Mouse (Mus musculus) liver, embryonic 13.5 days (tissue): ENCODE measurements at regions not wholly inside any gene's neighbourhood (a gene's known extent, or its start where the extent isn't known, plus 50 kb on each side); places are given as distances from the start of the nearest gene placed in this dataset.

Experiments used
- ATAC-seq: fragments of 200-750 bp; cut with Nextera tagmentation; 2 replicates; pipeline ENCODE4 v1.8.0; 2017; ENCODE audit warnings: low read depth, mild to moderate bottlenecking, moderate number of reproducible peaks, moderate library complexity
- DNase-seq: peaks from one replicate; pipeline ENCODE4 v3.0.0; 2022
- H3K27ac ChIP-seq: fragments of 300-500 bp; sonication (generic); 2 replicates; pipeline ENCODE4 v1.5.1; 2015; ENCODE audit warnings: moderate library complexity, mild to moderate bottlenecking, inconsistent platforms
- H3K27me3 ChIP-seq: fragments of 300-500 bp; sonication (generic); 2 replicates; pipeline ENCODE4 v1.6.1; 2015; ENCODE audit warnings: mild to moderate bottlenecking, inconsistent platforms
- H3K36me3 ChIP-seq: fragments of 300-500 bp; sonication (generic); 2 replicates; pipeline ENCODE4 v1.6.1; 2015; ENCODE audit warnings: mild to moderate bottlenecking, inconsistent platforms
- H3K4me1 ChIP-seq: fragments of 300-500 bp; sonication (generic); replicated peaks from 2 replicates; pipeline ENCODE4 v1.6.1; 2015; ENCODE audit warnings: inconsistent platforms
- H3K4me2 ChIP-seq: fragments of 300-500 bp; sonication (generic); 2 replicates; pipeline ENCODE4 v1.6.1; 2015; ENCODE audit warnings: inconsistent platforms, mild to moderate bottlenecking, moderate library complexity
- H3K4me3 ChIP-seq: fragments of 300-500 bp; sonication (generic); replicated peaks from 2 replicates; pipeline ENCODE4 v1.5.1; 2015; ENCODE audit warnings: mild to moderate bottlenecking, inconsistent platforms
- H3K9ac ChIP-seq: fragments of 300-500 bp; sonication (generic); 2 replicates; pipeline ENCODE4 v1.6.1; 2015; ENCODE audit warnings: mild to moderate bottlenecking, inconsistent platforms
- H3K9me3 ChIP-seq: fragments of 300-500 bp; sonication (generic); replicated peaks from 2 replicates; pipeline ENCODE4 v1.6.1; 2016; ENCODE audit warnings: inconsistent platforms
- WGBS: fragments of 180-500 bp; shearing (Covaris S2); methylation state at CpG from one replicate; pipeline ENCODE4 v1.1.7; 2015; ENCODE audit not compliant: insufficient replicate concordance; 5-methylcytosine and 5-hydroxymethylcytosine counted together

DNA sequence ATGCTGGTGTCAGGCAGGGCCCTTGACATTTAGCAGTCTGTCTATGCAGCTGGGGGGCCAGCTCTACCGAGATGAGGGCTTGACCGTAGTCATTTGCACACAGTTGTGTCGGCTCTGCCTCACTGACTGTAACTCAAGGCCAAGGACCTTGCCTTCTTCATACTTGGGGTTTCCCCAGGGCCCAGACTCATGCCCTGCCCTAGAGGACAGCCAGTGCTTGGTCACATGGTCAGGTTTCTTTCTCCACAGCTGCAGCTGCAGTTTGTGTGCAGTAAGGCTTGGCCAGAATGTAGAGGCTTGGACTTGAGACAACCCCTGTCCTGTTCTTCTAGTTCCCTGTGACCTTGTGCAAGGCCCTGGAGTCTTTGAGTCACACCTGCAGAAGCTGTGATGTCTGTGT, 68.7 kb upstream of the Id2 start:
- Histone ChIP-seq H3K4me3 (no peak overlapping the region), H3K4me1 (peaks cover 12% of the 10 kb centered on the region; the same call in 1 of the 2 replicates), H3K27me3 (no peaks in the 10 kb centered on the region), H3K27ac (no peak overlapping the region), H3K36me3 (no peaks in the 10 kb centered on the region), H3K9ac (no peak overlapping the region), H3K4me2 (no peak overlapping the region), H3K9me3 (no peaks in the 10 kb centered on the region)
- DNase-seq (no peak), ATAC-seq (no peak)
- 47% methylated on average over 3 of the region's 3 CpGs for WGBS

DNA sequence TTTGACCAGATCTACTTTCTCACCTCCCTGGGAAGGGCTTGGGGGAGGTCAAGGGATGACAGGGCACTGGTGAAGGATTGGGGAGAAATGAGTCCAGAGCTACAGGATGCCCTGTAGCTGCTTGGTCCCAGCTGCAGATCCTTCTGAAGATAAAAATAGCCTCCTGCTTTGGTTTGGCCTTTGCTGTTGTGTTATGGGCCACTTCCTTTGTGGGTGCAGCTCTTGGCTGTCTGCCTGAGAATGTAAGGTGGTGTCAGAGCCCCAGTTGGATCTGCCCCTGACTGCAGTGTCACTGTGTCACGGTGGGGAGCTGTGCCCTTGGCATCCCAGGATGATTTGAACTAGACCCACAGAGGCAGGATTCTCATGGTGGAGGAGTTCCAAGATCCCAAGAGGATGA, 67.8 kb upstream of the Id2 start:
- Histone ChIP-seq H3K4me1 (peaks cover 12% of the 10 kb centered on the region; the same call in 1 of the 2 replicates), H3K27ac (no peak overlapping the region), H3K9ac (no peak overlapping the region), H3K4me3 (no peak overlapping the region), H3K36me3 (no peaks in the 10 kb centered on the region), H3K4me2 (no peak overlapping the region), H3K9me3 (no peaks in the 10 kb centered on the region), H3K27me3 (no peaks in the 10 kb centered on the region)
- WGBS: 24% methylated on average over 1 of the region's 1 CpGs
- ATAC-seq (no peak), DNase-seq (no peak)

DNA sequence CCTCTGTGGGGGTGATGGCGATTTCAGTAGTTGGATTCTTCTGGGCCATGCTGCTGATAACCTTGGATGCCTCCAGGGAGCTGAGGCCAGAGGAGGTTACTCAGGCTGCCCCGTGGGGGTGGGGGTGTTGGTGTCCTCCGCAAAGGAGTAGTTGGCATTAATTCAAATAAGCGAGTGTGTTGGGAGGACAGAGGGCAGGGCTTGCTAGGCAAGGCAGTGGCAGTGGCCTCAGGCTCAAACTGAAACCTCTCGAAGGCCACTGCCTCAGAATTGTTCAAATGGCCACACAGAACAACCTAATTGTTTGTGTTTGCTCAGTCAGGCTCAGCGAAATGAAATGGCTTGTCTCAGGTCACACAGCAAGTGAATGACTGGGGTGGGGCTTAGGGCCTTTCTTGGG, 66.6 kb upstream of the Id2 start:
- no peaks in the 10 kb centered on the region for H3K36me3 ChIP-seq
- H3K27me3 ChIP-seq: no peaks in the 10 kb centered on the region
- H3K4me3 ChIP-seq: no peak overlapping the region
- no peak overlapping the region for H3K9ac ChIP-seq
- H3K4me1 ChIP-seq: peaks cover 12% of the 10 kb centered on the region; the same call in 1 of the 2 replicates
- H3K27ac ChIP-seq: no peak overlapping the region
- DNase-seq (no peak), ATAC-seq (no peak)
- no peaks in the 10 kb centered on the region for H3K9me3 ChIP-seq
- no peak overlapping the region for H3K4me2 ChIP-seq
- 47% methylated on average over 6 of the region's 6 CpGs for WGBS

DNA sequence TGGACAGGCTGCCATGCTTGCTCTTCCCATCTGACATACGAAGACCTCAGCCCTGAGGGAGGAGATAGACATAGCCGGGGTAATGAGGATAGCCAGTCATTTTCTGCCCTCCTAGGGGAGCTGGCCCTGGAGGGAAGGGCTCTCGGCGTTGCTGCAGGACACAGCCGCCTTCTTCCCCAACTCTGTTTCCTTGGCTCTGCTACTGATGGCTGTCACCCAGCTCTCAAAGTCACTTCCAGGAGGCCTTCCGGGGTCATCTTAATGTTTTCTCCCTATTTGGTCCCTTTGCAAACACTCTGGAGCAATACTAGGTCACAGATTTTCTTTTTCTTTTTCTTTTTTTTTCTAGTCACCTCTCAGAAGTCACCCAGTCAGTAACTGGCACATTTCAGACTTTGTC, 65.9 kb upstream of the Id2 start:
- Histone ChIP-seq H3K4me2 (no peak overlapping the region), H3K27ac (no peak overlapping the region), H3K9ac (no peak overlapping the region), H3K36me3 (no peaks in the 10 kb centered on the region), H3K9me3 (no peaks in the 10 kb centered on the region), H3K27me3 (no peaks in the 10 kb centered on the region), H3K4me1 (peaks cover 12% of the 10 kb centered on the region; the same call in 1 of the 2 replicates), H3K4me3 (no peak overlapping the region)
- DNase-seq (no peak), ATAC-seq (no peak)
- 63% methylated on average over 6 of the region's 6 CpGs for WGBS

DNA sequence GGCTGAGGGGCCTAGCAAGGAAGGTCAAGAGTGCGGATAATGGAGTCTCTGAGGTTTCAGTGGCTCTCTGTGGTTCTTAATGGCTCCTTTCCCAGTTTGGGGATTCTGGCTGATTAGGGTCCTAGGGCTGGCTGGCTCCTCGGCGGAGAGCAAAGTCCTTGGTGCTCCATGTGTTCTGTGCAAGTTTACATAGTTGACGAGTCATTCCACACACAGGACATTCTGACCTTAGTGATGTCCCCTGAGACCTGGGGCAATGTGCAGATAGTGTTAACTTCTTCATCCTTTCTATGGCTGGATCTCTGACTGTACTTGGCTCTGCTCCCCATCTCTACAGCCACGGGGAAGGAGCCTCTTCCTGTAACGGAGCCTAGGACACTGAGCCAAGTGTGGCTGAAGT, 65.0 kb upstream of the Id2 start:
- no peak overlapping the region for H3K4me2 ChIP-seq
- peaks cover 12% of the 10 kb centered on the region; the same call in 1 of the 2 replicates for H3K4me1 ChIP-seq
- 65% methylated on average over 6 of the region's 6 CpGs for WGBS
- DNase-seq: no peak
- H3K4me3 ChIP-seq: no peak overlapping the region
- H3K27me3 ChIP-seq: no peaks in the 10 kb centered on the region
- ATAC-seq: no peak
- H3K27ac ChIP-seq: no peak overlapping the region
- H3K36me3 ChIP-seq: no peaks in the 10 kb centered on the region
- no peak overlapping the region for H3K9ac ChIP-seq
- no peaks in the 10 kb centered on the region for H3K9me3 ChIP-seq

DNA sequence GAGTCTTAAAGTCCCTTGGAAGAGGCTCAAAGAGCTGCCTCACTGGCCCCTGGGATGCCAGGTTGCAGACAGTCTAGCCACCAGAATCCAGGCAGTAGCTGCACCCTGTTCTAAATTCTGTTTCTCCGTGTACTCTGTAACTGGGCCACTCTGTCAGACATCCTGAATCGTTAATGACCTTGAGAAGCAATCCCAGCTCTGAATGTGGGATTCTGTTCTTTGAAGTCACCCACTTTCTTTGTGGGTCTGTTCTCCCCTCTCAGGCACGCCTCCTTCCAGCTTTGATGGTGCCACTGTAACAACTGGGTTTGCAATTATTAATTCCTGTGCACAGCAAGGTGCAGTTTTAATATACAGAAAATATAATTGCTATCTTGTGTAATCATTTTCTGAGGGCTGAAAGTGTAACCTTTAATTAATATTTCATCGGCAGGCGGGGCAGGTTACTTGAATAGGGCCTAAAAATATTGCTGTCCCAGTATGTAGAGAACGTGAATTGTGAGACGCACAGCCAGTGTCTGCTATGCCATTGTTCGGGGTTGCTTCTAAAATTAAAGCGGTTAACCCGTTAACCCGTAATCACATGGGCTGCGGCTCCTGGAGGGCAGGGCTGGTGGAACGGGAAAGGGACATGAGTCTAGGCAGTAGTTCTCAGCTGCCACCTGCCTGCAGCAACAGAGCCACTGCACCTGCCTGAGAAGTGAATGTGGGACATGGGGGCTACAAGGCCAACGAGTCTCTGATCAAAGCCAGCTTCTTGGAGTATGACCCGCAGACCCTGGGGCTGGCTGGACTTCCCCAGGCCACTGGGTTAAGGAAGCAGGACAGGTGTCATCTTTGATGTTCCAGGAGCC, 64.3 kb upstream of the Id2 start:
- ATAC-seq (0 out of 2 replicates have a peak, but pooled peaks have one; percentile 9), DNase-seq (no peak)
- Histone ChIP-seq H3K4me1 (peaks cover 12% of the 10 kb centered on the region; the same call in 1 of the 2 replicates), H3K4me2 (no peak overlapping the region), H3K27ac (no peak overlapping the region), H3K36me3 (no peaks in the 10 kb centered on the region), H3K9me3 (no peaks in the 10 kb centered on the region), H3K4me3 (no peak overlapping the region), H3K27me3 (no peaks in the 10 kb centered on the region), H3K9ac (no peak overlapping the region)
- WGBS: 77% methylated on average over 15 of the region's 15 CpGs

DNA sequence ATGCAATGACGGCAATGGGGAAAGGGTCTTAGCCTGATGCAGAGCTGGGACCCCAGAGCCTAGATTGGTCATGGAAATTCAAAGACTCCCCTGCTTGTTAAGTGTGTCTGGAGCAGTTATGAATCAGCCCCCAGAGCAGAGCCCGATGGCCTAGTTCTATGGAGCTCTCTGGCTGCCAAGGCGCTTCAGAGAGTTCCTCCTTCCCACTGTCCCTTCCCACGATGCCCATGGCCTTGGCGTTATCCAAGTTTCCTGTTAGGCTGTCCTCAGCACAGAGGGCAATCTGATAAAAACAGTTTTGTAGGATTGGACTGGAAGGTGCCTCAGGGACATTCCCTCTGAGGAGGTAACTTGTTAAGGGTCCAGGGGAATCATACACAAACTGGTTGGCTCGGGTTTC, 62.2 kb upstream of the Id2 start:
- Histone ChIP-seq H3K27me3 (no peaks in the 10 kb centered on the region), H3K9me3 (no peaks in the 10 kb centered on the region), H3K4me2 (no peak overlapping the region), H3K9ac (no peak overlapping the region), H3K4me1 (peaks cover 9% of the 10 kb centered on the region; the same call in 1 of the 2 replicates), H3K4me3 (no peak overlapping the region), H3K36me3 (no peaks in the 10 kb centered on the region), H3K27ac (no peak overlapping the region)
- 67% methylated on average over 6 of the region's 6 CpGs for WGBS
- DNase-seq: no peak
- ATAC-seq: no peak

DNA sequence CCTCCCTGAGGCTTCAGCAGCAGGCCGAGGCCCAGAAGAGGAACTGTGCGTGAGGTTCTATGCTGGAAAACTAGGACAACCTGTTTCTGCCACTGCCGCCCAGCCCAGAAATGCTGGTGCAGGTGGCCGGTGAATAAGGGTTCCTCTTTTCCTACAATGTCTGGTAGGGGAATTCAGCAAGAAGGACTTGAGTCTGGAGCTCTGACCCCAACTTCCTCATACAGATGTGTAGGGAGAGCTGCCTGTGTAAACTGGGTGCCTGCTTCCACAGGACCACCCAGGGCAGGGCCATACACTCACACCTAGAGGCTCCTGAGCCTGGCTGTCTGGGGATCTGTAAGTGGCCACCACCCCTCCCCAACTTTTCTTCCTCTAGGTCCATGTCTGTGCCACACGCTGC, 60.3 kb upstream of the Id2 start:
- 36% methylated on average over 5 of the region's 5 CpGs for WGBS
- H3K4me1 ChIP-seq: no peaks in the 10 kb centered on the region
- H3K9me3 ChIP-seq: no peaks in the 10 kb centered on the region
- no peak for DNase-seq
- H3K9ac ChIP-seq: no peak overlapping the region
- no peak overlapping the region for H3K4me2 ChIP-seq
- no peaks in the 10 kb centered on the region for H3K27me3 ChIP-seq
- H3K27ac ChIP-seq: no peak overlapping the region
- no peaks in the 10 kb centered on the region for H3K36me3 ChIP-seq
- H3K4me3 ChIP-seq: no peak overlapping the region
- ATAC-seq: no peak

DNA sequence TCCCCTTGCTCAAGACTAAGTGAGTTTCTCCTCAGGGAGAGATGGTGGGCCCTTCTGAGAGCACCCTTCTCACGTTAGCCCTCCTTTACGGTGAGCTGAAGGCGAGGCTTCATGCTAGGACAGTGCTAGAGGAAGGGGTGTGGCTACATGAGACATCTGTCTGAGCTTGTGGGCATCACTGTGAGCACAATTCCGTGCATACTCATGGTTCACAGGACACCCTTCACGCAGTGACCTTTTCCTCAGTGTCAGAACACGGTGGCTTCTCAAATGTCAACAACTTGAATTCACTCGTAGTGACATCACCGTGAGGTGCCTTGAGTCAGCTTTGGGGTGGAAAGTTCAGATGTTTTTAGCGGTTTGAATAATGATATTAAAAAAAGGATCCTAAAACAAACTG, 58.5 kb upstream of the Id2 start:
- H3K27me3 ChIP-seq: no peaks in the 10 kb centered on the region
- H3K36me3 ChIP-seq: no peaks in the 10 kb centered on the region
- no peaks in the 10 kb centered on the region for H3K9me3 ChIP-seq
- ATAC-seq (no peak), DNase-seq (no peak)
- H3K9ac ChIP-seq: no peak overlapping the region
- H3K4me2 ChIP-seq: no peak overlapping the region
- no peak overlapping the region for H3K27ac ChIP-seq
- no peak overlapping the region for H3K4me3 ChIP-seq
- H3K4me1 ChIP-seq: no peaks in the 10 kb centered on the region
- 59% methylated on average over 9 of the region's 9 CpGs for WGBS

DNA sequence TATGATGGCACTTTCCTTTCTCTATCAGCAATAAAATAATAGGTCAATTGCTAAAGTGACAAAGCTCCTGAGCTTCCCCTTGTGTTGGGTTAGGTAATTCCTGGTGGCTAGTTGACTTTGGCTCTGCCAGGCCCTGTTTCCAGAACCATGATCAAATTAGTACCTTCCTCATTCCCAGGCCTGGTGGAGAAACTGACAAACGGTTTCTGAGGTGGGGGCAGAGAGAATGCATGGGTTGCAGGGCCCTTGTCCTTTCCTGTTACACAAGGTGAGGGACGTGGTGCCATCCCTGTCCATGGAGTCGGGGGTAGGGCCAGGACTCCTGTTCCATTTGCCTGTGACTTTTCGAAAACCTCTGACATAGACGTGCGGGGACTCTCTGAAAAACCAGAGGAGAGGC, 51.2 kb upstream of the Id2 start:
- WGBS: 64% methylated on average over 6 of the region's 6 CpGs
- H3K27ac ChIP-seq: no peak overlapping the region
- no peak overlapping the region for H3K4me2 ChIP-seq
- H3K36me3 ChIP-seq: no peaks in the 10 kb centered on the region
- DNase-seq: no peak
- no peak for ATAC-seq
- H3K4me1 ChIP-seq: peaks cover 5% of the 10 kb centered on the region; the same call in 1 of the 2 replicates
- H3K9ac ChIP-seq: no peak overlapping the region
- no peaks in the 10 kb centered on the region for H3K27me3 ChIP-seq
- H3K4me3 ChIP-seq: no peak overlapping the region
- no peaks in the 10 kb centered on the region for H3K9me3 ChIP-seq
